Mouse (Mus musculus) limb, embryonic 14.5 days (tissue): ENCODE measurements around the gene Elmod3. TPM values are rescaled to one million over a fixed set of nuclear protein-coding genes. Genes with fewer than 3 reads are reported as not detected.

Experiments
- ATAC-seq: fragments of 200-750 bp; cut with Nextera tagmentation; 2 replicates; pipeline ENCODE4 v1.8.0; 2017; ENCODE audit warnings: low read depth, moderate number of reproducible peaks, moderate TSS enrichment; ENCODE audit not compliant: low FRiP score
- DNase-seq: peaks from one replicate; pipeline ENCODE4 v3.0.0-alpha.2; 2015; ENCODE audit warnings: low spot score
- H3K27ac ChIP-seq: fragments of 300-500 bp; sonication (generic); replicated peaks from 2 replicates; pipeline ENCODE4 v1.5.1; 2014; ENCODE audit warnings: low read depth, mild to moderate bottlenecking, low read length, moderate library complexity, mixed read lengths
- H3K27me3 ChIP-seq: fragments of 300-500 bp; sonication (generic); 2 replicates; pipeline ENCODE4 v1.6.1; 2014; ENCODE audit warnings: low read length, mixed read lengths; ENCODE audit not compliant: control insufficient read depth, insufficient read depth
- H3K36me3 ChIP-seq: fragments of 300-500 bp; sonication (generic); 2 replicates; pipeline ENCODE4 v1.6.1; 2014; ENCODE audit warnings: mild to moderate bottlenecking, low read length, moderate library complexity, mixed read lengths; ENCODE audit not compliant: control insufficient read depth, insufficient read depth
- H3K4me1 ChIP-seq: fragments of 300-500 bp; sonication (generic); 2 replicates; pipeline ENCODE4 v1.6.1; 2014; ENCODE audit warnings: antibody characterized with exemption, low read length, mixed read lengths; ENCODE audit not compliant: control insufficient read depth, insufficient read depth
- H3K4me2 ChIP-seq: fragments of 300-500 bp; sonication (generic); replicated peaks from 2 replicates; pipeline ENCODE4 v1.6.1; 2014; ENCODE audit warnings: low read depth, mild to moderate bottlenecking, low read length, moderate library complexity; ENCODE audit not compliant: severe bottlenecking
- H3K4me3 ChIP-seq: fragments of 300-500 bp; sonication (generic); replicated peaks from 2 replicates; pipeline ENCODE4 v1.5.1; 2014; ENCODE audit warnings: low read length
- H3K9ac ChIP-seq: fragments of 300-500 bp; sonication (generic); 2 replicates; pipeline ENCODE4 v1.6.1; 2014; ENCODE audit warnings: mild to moderate bottlenecking, low read depth, low read length, moderate library complexity; ENCODE audit not compliant: severe bottlenecking
- H3K9me3 ChIP-seq: fragments of 300-500 bp; sonication (generic); 2 replicates; pipeline ENCODE4 v1.6.1; 2016; ENCODE audit warnings: low read length; ENCODE audit not compliant: control insufficient read depth
- POLR2A ChIP-seq: fragments of 200-500 bp; IDR thresholded peaks from 2 replicates; pipeline ENCODE4 v1.8.0; 2012; ENCODE audit warnings: inconsistent platforms, mild to moderate bottlenecking, moderate library complexity, borderline replicate concordance; ENCODE audit not compliant: insufficient read depth, insufficient read length; ENCODE audit errors: extremely low read depth
- WGBS: fragments of 180-500 bp; shearing (Covaris S2); extraction: QIAGEN DNeasy Blood & Tissue Kit; methylation state at CpG from one replicate; pipeline ENCODE4 v1.1.7; 2014; 5-methylcytosine and 5-hydroxymethylcytosine counted together
- polyA plus RNA-seq, 2 experiments: library from polyadenylated mRNA; depleted of rRNA in 1 of 2; stranded (reverse) in 1 of 2; unstranded in 1 of 2; fragments of >200 nt; fragmentation: Nextera tagmentation in 1 of 2; extraction: Ambion mirVana in 1 of 2; gene quantifications; 2 replicates each; pipeline versions ENCODE4 v1.2.1 to v1.2.3; 2012 to 2014

Elmod3 gene
- polyA plus RNA-seq, 2 experiments, result 13.7 to 19.4 TPM

- ATAC-seq, result no peak
- Histone ChIP-seq H3K27me3 (no peaks in the 10 kb centered on the region), H3K9me3 (no peaks in the 10 kb centered on the region), H3K4me2 (no peak overlapping the region), H3K4me3 (no peak overlapping the region), H3K36me3 (no peaks in the 10 kb centered on the region), H3K4me1 (peaks cover 16% of the 10 kb centered on the region), H3K27ac (no peak overlapping the region), H3K9ac (no peak overlapping the region)
- TF ChIP-seq POLR2A, result no peak
- no peak for DNase-seq
- 72% methylated on average over 4 of the region's 4 CpGs for WGBS
Observed at GRCm38 (mm10) chr6:72532580-72532979, 65.6 kb downstream of the Elmod3 start.

DNA sequence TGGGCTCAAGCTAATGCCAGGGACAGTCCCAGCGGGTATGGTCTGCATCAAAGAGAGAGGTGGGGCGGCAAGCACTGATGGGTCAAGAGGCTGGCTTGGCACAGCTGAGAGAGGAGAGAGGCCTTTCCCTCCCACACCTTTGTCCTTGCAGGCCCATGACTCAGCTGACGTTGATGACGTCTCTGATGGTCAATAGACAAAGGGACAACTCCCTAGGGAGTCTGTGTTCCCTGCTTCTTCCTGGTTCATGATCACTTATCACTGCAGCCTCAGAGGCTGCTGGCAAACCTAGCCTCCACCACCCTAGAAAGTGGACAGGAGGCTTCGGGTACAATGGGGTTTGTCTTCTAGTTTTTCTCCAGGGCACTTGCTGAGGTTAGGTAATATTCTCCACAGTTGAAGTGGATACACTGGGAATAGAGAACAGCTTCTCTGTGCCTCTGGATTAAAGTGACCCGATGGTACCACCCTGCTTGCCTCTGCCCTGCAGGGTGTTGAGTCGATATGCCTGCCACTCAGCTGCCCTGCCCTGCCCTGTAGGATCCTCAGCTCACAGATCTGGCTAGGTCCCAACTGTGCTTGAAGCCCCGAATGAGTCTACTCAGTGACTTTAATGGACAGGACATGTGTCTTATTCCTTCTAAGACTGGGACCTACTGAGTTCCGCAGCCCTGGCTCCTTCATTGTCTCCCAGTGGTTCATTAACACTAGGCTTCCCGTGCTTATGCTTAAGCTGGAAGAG is 69.6 kb downstream of the Elmod3 start:
- no peak overlapping the region for H3K4me3 ChIP-seq
- no peaks in the 10 kb centered on the region for H3K27me3 ChIP-seq
- H3K9me3 ChIP-seq, result no peaks in the 10 kb centered on the region
- 85% methylated on average over 10 of the region's 10 CpGs for WGBS
- H3K4me2 ChIP-seq, result no peak overlapping the region
- ATAC-seq, result no peak
- no peak for TF ChIP-seq POLR2A
- no peaks in the 10 kb centered on the region for H3K36me3 ChIP-seq
- no peak for DNase-seq
- H3K4me1 ChIP-seq, result peaks cover 4% of the 10 kb centered on the region; the same call in 1 of the 2 replicates
- no peak overlapping the region for H3K27ac ChIP-seq
- no peak overlapping the region for H3K9ac ChIP-seq

GRCm38 (mm10) chr6:72527070-72527469 is 71.1 kb downstream of the Elmod3 start:
- WGBS, result 81% methylated on average over 4 of the region's 4 CpGs

GRCm38 (mm10) chr6:72524160-72524559 is 74.1 kb downstream of the Elmod3 start:
- ATAC-seq (no peak), DNase-seq (no peak)
- Histone ChIP-seq H3K9ac (no peak overlapping the region), H3K36me3 (no peaks in the 10 kb centered on the region), H3K4me3 (no peak overlapping the region), H3K4me2 (no peak overlapping the region), H3K27me3 (no peaks in the 10 kb centered on the region), H3K4me1 (peaks cover 10% of the 10 kb centered on the region), H3K9me3 (no peaks in the 10 kb centered on the region), H3K27ac (no peak overlapping the region)
- TF ChIP-seq POLR2A, result no peak
- 86% methylated on average over 2 of the region's 2 CpGs for WGBS

More at GRCm38 (mm10) chr6:72527070-72527469, 71.1 kb downstream of the Elmod3 start:
- Histone ChIP-seq H3K4me3 (no peak overlapping the region), H3K27ac (no peak overlapping the region), H3K36me3 (no peaks in the 10 kb centered on the region), H3K9me3 (no peaks in the 10 kb centered on the region), H3K27me3 (no peaks in the 10 kb centered on the region), H3K4me1 (no peaks in the 10 kb centered on the region; the same call in none of the 2 replicates), H3K4me2 (no peak overlapping the region), H3K9ac (no peak overlapping the region)
- no peak for DNase-seq
- no peak for ATAC-seq
- no peak for TF ChIP-seq POLR2A

DNA sequence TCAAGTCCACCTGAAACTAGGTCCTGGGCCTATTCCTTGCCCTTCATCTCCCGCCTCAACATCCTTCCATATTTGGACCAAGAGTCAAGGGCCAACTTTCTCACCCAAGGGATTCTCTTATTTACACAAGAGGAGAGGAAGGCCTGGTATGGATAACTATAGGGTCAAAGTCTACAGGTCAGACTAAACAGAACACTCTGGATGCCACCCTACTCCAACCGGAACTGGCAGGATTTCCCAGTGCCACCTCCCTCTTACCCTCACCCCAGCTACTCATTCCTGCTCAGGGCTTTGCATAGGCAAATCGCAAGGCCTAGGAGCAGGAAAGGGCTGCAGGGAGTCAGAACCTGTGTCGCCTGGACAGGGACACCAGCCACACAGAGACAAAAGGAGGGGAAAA is 75.0 kb downstream of the Elmod3 start:
- peaks cover 10% of the 10 kb centered on the region for H3K4me1 ChIP-seq
- H3K9me3 ChIP-seq, result no peaks in the 10 kb centered on the region
- no peak for TF ChIP-seq POLR2A
- WGBS, result 78% methylated on average over 4 of the region's 4 CpGs
- no peak overlapping the region for H3K27ac ChIP-seq
- no peak overlapping the region for H3K4me2 ChIP-seq
- ATAC-seq, result no peak
- H3K9ac ChIP-seq, result no peak overlapping the region
- no peak for DNase-seq
- no peaks in the 10 kb centered on the region for H3K27me3 ChIP-seq
- no peak overlapping the region for H3K4me3 ChIP-seq
- no peaks in the 10 kb centered on the region for H3K36me3 ChIP-seq
